Mouse (Mus musculus) T-helper 1 cell (primary cell): ENCODE results near the gene Sptb.

Experiments
- in situ Hi-C: fragments of 300-600 bp; cut with MboI, MseI; formaldehyde crosslinking; loops from one replicate; pipeline ENCODE4 v1.15.1; 2025; ENCODE audit warnings: high pct_unique_total_duplicates

Sptb gene

DNA sequence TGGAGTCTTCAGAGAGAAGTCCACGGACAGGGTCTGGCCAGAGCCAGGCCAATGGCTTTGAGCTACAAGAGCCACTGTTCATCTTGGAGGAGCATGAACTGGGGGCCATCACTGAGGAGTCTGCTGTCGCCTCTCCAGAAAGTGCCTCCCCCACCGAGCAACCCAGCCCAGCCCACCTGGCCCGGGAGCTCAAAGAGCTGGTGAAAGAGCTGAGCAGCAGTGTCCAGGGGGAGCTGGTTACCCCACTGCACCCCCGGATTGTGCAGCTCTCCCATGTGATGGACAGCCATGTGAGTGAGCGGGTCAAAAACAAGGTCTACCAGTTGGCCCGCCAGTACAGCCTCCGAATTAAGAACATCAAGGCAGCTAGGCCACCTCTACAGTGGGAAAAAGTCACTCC, 133.5 kb downstream of the Sptb start:
- in situ Hi-C loops = no loop called here

DNA sequence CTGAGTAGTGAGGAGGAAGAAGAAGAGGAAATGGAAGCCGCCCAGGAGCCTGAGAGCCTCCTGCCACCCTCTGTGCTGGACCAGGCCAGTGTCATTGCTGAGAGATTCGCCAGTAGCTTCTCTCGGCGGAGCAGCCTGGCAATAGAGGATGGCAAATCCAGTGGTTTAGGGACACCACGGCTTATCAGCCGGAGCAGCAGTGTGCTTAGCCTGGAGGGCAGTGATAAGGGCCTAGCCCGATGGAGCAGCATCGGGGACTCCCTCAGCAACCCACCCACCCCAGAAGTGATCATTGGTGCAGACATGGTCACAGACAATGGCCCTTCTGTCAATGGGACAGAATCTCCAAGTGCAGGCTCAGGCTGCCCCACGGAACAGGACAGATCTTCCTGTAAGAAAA, 134.3 kb downstream of the Sptb start:
- in situ Hi-C loops = no loop called here

DNA sequence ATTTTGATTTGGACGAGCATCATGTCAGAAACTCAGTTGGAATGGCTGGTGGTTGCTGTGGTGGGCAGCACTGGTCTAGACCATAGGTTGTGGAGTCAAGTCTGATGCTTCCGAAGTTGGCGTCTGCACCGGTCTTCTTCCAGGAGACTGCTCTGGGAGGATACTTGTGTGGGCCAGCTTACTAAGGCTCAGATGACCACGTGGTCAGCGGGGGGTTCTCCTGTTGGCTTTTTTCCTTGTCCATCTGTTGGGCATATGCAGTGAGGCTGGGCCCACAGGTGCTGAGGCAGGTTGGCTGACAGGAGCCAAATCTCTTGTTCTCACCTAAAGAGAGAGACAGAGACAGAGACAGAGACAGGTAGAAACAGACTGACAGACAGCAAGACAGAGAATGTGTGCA, 135.5 kb downstream of the Sptb start:
- in situ Hi-C loops = no loop called here

DNA sequence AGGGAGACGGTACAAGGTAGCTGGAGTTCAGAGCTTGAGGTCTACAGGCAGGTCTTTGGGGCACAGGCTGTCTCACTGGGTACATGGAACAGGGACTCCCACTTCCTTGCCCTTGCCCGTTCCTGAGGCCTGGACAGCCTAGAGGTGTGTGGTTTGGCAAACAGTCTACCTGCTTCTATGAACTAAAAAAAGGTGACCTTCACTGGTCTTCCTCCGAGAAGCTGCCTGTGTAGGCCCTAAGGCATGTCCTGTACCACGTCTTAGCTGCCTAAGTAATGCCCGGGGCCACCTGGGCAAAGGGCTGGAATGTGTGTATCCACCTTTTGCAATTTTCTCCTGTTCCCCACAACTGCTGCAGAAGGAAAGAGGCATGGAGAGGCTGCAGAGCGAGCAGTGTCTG, 137.0 kb downstream of the Sptb start:
- in situ Hi-C loops = no loop called here

DNA sequence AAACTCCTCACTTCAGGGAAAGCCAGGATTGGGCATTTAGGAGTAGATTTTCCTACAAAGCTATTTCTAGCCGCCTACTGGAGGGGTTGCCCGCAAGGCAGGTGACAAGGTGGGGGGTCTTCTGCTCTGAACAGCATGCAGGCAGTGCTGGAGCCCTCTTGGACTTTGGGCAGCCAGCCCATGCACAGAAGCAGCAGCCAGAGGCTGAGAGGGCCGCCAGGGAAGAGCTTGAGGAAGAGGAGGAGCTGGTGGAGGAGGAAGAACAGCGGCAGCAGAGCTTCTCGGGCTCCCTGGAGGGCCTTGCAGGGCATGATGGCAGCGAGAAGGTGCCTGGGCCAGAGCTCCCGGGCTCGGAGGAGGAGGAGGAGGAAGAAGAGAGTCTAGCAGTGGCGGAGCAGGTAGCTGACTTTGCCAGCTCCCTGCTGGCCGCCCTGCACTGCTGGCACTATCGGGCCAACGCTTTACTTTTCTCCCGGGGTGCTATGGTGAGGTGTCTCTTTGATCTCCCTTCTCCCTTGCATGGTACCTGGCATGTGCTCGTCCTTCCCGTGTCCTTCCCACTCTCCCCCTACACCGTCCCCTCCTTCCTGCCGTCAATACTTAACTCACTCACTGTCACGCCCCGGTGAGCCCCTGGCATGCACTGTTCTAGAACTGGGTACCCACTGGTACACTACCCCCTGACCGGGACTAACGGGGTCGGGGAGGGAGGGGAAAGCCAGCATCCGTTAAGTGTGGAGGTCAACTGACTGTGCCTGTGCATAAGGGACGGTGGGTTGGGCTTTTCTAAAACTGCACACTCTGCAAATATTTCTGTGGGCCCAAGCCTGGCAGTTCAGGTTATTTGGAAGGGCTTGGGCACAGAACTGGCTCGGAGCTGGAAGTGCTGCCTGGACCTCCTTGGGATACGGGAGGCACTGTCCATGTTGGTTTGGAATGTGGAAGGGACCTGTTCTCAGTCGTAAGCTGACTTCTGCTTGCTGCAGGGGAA, 137.8 kb downstream of the Sptb start:
- in situ Hi-C loops = no loop called here

DNA sequence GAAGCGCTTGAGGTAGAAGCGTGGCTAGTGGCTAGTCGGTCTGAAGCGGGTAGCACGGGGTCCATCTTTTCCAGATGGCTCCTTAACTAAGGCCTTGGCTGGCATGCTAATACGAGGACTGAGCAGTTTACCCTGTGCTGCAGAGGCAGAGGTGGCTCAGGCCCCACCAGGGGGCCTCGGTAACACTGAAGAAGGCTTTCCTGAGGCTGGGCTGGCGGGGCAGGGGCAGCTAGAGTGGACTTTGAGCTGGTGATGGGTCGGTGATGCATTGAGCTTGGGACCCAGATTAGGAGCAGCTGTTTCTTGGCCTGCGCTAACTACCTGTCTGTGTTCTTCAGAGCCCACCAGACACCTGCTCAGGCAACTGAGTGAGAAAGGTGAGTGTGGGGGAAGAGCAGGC, 139.1 kb downstream of the Sptb start:
- in situ Hi-C loops = no loop called here

DNA sequence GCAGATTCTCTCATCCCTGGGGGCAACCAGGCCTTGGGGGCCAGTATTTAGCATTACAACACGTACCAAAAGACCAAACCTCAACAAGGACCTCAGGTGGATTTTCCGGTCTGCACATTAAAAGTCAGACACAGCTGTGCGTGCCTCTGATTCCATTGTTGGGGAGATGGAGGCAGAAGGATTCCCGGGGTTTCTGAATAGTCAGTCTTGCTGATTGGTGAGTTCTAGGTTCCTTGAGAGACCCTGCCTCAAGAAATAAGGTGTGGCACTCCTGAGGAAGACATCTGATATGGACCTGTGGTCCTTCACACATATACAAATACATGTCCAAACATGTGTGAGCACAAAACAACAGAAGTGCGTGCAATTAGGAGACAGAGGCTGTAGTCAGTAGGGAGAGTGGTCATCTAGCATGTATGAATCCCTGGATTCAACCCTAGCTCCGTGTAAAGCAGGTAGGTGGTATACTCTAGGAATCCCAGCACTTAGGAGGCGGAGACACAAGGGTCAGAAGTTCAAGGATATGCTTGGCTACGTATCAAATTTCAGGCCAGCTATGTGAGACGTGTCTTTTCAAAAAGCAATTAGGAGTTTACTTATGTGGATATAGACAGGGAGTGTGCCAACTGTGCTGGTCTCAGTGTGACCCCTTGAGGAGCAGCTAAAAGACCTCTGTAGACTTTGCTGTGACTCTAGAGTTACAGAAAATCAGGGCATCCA, 140.0 kb downstream of the Sptb start:
- in situ Hi-C loops = no loop called here

DNA sequence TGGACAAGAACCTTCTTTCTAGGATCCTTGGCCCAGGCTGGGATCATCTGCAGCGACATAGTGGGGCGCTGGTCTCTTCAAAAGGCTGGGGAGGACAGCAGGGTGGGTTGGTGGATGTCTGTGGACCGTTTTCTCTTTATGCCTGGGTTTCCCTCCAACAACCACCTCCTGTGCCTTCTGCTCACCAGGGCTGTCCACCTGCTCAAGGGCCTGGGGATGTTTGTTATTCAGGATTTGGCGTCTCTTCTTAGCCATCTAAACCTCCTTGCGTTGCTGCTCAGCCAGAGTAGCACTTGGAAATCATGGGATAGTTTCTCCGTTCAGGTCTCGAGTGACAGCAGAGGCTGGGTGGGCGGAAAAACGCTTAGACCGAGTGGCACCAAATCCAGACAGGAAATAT, 144.1 kb downstream of the Sptb start:
- in situ Hi-C loops = no loop called here

DNA sequence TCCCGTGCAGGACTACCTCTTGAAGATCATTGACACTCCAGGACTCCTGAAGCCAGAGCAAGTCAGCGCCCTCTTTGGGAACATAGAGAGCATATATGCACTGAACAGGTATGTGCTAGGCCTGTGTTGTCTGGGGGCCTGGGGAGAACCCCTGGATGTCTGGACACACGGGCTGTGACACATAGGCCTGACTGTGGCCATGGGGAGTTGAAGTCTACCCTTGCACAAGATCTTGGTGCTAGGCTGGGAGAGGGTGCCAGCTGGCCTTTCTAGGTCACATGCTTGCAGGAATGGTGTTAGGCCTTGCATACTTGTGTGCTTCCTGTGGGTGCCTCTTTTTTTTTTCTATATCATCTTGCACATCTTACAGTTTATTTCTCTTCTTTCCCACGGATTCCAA, 148.2 kb downstream of the Sptb start:
- in situ Hi-C loops = no loop called here

DNA sequence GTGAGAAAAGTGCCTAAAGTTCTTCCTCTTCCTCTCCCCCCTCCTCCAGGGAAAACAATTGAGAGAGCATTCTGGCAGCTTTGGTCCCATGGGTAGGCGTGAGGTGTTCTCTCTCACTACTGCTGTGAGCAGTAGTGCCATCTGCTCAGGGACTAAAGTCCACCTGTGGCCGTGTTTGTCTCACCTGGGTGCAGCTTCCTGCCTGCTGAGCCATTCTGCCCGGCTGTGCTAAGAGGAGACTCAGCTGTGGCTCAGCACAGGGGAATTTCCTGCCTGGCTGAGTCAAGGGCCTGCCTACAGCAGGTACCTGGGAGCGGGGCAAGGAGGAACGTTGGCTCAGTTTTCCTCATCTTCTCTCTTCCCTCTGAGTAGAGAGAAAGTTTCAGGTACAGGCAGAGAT, 152.1 kb downstream of the Sptb start:
- in situ Hi-C loops = no loop called here

DNA sequence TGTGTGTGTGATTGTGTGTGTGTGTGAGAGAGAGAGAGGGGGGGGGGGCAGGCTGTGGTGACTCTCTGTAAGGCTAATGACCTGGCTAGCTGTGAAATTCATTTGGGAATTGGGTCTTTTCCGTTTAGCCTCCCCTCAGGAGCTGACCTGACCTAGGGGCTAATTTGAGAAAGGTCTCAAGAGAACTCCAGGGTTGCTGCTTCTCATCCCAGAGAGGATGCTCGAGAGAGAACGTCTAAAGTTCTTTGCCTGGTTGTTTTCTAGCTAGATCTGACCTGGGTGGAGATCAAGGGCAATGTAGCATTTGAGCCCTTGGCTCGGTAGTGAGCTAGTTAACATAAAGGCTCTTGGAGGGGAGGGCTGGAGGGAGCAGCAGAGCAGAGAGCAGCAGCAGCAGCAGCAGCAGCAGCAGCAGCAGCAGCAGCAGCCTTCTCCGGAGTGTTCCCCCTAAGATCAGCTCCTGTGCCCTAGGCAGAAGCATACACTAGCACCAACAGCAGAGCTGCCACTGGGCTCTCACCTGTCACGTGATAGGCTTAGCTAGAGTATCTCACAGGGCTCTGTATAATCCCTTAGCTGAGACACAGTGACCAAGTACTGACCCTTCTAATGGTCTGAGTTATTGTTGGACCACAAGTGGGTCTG, 153.5 kb downstream of the Sptb start:
- in situ Hi-C loops = no loop called here

DNA sequence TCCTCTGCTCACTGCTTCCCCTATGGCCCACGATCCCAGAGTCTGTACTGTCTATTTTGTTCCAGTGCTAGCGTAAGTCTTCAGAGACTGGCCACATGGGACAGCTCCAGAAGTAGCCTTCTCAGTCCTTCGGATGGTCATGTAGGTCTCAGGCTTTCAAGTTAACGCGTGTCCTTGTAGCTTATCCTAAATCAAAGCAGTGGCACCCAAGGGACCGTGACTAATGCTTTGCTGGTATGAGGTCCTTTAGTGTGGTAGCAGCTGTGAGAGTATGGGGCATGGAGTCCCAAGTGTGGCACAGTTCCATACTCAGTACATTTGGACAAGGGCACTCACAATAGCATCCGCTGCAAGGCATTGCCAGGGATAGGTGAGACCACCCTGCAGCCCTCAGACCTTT, 154.2 kb downstream of the Sptb start:
- in situ Hi-C loops = no loop called here

DNA sequence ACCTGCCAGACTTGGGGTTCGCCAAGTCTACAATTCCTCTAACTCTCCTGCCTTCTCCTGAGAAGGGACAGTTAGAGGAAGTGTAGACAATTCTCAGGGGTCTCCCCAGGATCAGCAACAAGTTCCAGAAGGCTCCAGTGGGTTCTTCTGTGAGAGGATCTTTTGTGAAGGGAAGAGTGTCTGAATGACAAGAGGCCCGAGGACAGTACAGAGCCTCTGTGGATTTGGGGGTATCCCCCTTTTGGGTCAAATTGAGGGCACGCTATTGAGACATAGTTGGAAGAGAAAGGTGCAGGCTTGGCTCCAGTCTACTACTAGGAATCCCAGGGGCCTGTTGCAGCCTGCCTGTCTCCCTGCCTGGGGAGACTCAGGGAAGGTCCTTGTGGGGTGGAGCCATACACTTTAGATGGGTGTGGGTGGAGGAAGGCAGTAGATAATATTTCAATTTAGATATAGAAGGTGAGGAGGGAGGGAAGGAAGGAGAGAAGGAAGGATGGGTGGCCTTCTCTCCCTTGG, 155.4 kb downstream of the Sptb start:
- in situ Hi-C loops = no loop called here

DNA sequence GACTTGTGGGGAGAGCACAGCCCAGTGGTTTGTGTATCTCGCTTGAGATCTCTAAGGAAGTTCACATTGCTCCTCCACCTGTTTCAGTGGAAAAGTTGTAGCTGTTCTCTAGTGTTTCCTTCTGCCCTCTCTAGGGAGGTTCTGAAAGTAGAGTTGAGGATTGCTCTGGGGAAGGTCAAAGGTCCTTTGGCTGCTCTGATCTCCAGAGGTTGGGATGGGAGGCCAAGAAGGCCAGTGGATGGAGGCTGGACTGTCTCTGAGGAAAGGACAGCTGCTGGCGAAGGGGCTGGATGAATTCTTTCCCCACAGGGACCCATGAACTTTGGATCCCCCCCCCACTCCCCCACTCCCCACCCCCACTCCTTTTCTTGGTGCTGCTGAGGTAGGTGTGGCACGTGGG, 156.0 kb downstream of the Sptb start:
- in situ Hi-C loops = no loop called here

DNA sequence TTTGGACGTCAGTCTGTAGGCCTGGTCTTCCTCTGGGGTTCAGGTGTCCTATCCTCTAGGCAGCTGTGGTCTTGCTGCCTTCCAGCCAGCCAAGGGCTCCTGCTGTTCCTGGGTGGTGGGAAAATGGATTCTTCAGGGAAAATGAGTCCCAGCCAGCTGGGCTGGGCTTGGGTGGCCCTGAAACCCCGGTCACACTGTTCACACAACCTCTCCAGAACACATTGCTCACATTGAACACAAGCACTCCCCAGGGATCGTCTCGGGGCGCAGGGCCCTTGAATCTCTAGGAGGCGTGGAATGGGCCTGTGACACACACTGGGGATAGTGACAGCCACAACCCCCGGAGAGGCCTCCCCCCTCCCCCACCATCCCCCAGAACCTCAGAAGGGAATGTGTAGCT, 156.4 kb downstream of the Sptb start:
- in situ Hi-C loops = no loop called here

DNA sequence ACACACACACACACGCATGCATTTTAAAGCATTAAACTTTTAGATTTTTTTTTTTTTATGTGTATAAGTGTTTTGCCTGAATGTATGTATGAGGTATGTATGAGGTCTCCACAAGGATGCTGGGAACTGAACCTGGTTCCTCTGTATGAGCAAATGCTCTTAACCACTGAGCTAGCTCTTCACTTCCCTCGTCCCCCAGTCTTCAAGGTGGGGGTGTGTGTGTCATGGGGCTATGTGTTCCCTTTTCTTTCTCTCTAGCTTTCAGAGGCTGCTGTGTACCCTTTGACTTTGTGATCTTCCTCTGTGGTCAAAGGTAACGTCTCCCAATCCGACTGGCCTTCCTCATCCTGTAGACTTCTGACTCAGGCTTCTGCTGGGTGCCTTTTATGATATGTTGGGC, 157.4 kb downstream of the Sptb start:
- in situ Hi-C loops = no loop called here

DNA sequence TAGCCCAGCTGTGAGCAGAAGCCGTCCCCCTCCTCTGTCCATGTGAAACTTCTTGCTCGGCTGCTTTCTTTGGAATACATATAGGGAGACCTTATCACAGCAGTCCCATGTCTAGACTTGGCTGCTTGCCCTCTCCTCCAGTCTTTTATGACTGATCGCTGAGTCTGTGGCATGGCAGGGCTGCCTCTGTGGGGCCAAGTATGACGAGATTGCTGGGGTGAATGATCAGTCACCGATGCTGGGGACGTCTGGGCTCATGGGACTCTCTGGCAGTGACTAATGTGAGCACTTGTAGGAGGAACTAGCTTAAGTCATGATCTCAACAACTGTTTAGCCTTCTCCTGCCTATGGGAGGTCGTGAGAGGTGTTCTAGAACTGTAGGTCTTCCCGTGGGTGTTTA, 158.0 kb downstream of the Sptb start:
- in situ Hi-C loops = no loop called here

DNA sequence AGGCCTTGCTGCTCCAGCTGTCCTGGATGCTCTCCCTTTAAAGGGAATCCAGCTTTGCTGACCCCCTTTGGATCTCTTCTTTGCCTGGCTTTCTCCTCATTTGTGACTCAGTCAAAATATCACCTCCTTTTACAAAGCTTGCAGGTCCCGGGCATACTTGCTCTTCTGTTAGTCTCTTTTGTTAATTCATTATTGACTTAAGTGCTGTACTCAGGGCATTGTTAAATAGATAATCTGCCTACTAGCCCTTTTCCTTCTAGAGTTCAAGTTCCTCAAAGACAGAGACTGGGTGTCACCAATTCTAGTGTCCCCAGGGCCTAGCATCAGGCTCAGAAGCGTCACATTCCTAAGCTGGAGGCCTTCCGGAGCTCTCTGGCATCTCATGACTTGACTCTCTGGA, 161.1 kb downstream of the Sptb start:
- in situ Hi-C loops = no loop called here

DNA sequence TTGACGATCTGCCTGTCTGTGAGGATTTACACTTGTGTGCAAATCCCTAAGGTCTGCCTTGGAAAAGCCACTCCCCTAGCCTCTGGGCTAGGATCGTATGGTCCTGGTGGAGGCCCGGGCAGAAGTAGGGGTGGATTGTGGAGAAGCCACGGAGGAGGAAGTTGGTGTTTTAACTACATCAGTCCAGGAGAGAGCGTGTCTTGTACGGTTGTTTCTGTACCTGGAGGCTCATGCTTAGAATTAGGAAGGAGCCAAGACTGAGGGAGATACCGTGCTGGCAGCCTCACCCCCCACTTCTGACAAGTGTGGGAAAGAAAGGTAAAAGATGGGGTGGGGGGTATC, 162.3 kb downstream of the Sptb start:
- in situ Hi-C loops = no loop called here

DNA sequence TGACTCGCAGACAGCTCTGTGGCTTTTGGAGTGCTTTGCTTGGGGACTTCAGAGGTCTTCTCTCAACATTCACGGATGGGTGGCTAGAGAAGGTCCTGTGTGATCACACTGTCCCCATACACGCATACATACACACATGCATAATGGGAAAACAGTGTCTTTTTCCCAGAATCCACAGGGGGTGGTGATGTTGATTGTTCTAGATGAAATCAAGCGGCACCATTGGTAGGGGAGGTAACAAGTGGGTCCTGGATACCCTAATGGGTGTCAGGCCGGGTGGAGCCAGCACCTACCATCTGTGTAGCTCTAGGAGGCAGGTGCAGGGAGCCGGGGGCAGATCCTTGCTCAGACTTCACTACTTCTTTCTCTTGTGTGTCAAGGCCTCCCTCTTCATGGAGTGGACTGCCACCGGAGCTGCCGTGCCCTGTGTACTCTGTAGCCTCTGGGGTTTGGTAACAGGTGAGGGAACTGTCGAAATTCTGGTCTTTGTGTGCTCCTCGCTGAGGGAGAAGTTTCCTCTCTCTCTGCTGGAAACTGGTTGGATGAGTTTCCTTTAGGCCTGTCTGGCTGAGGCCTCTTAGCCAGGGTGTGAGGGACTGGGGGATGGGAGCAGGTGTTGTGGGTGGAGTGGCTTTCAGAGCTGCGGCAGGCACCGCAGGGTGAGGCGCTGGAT, 162.8 kb downstream of the Sptb start:
- in situ Hi-C loops = no loop called here

DNA sequence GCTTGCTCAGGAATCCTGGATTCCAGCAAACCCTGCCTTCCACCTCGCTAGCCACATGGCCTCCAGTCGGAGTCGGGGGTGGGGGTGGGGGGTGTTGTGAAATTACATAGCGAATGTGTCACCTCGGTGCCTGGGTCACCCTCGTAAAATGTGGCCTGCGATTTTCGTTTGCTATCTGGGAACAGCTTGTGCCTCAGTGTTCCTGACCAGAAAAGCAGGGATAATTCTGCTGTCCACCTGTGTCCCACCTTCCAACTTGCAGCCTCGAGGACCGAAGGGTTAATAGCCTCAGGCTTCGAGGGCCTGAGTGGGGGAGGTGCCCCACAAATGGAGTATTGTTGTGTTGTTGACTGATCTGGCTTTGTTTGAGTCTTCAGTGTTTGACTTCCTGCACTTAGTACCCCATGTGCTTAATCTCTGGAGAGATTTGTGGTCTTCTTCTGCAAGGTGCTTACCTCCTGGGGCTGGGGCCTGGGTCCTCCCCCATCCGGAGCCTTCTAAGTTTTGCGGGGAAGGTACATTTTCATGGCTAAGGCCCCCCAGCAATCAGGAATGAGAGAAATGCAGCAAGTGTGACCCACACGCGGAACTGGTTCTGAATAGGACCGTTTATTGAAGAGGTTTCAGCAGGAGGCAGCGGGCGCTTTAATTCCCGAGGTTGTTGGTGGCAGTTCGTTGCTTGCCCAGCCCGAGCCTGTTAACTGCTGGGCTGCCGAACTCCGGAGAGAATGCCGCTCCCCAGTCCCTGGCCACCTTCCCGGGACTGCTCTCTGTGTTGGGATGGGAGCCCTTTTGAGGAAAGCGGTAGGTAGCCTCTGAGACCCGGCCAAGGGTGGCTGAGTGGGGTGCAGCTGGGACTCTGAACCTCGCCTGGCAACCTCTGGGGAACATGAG, 163.7 kb downstream of the Sptb start:
- in situ Hi-C loops = no loop called here
